Mouse (Mus musculus) liver, adult 2 months (tissue): ENCODE results near the gene Ddx19b.

ENCODE experiments used
- CTCF ChIP-seq: fragments of 200-500 bp; IDR thresholded peaks from 2 replicates; pipeline ENCODE4 v1.5.1; 2011; ENCODE audit warnings: low read depth, low read length, control low read depth
- POLR2A ChIP-seq: fragments of 200-500 bp; IDR thresholded peaks from 2 replicates; pipeline ENCODE4 v1.6.1; 2011; ENCODE audit warnings: low read length, control low read depth; ENCODE audit not compliant: insufficient read depth; ENCODE audit errors: extremely low read depth

DNA sequence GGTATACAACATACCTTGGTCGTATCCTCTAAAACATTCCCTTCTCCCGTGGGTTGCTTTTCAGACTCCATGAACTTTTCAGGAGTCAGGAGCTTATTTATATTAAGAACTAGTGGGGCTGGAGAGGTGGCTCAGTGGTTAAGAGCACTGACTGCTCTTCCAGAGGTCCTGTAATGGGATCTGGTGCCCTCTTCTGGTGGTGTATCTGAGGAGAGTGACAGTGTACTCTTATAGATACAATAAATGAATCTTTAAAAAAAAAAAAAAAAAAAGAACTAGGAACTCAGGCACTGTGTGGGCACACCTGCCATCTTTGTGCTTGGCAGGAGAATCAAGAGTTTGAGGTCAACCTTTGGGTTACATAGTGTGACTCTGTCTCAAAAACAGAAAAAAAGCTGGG is 17.1 kb upstream of the Ddx19b start:
- no peak for TF ChIP-seq CTCF
- TF ChIP-seq POLR2A = no peak
